Mouse (Mus musculus) frontal cortex, postnatal 36 days (tissue): ENCODE measurements around the gene Gm14698.
A peak's percentile ranks its signal among the peaks of the same experiment; 100 is the strongest.
"Not testable (repeated sequence)": the region's sequence is repeated elsewhere in the genome, so short reads cannot be mapped to it uniquely, and the experiment has no call there.

Experiments used
- DNase-seq, 2 experiments: peaks; one replicate each; pipeline ENCODE4 v3.0.0; 2022; ENCODE audit warnings: low spot score in 2 of 2

The Gm14698 gene

DNA sequence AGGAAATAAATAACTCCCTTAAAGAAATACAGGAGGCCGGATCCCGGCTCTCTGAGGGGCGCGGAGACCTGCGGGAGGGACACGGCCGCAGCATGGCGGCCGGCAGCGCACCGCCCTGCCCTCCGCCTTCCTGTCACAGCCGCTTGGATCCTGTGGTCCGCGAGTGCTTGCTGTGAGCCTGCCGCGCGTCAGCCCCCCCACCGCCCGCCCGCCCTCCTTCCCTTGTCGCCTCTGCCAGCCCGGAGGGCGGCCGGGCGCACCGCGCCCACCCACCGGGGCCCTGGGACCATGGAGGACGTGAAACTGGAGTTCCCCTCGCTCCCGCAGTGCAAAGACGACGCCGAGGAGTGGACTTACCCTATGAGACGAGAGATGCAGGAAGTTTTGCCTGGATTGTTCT lies at the start of gene Gm14698:
TSS of gene Gm14698 (plus strand) at position 35 of the 400 bp plus-strand sequence.
- DNase-seq, result peak in 1 of 2 experiments; percentile 3

DNA sequence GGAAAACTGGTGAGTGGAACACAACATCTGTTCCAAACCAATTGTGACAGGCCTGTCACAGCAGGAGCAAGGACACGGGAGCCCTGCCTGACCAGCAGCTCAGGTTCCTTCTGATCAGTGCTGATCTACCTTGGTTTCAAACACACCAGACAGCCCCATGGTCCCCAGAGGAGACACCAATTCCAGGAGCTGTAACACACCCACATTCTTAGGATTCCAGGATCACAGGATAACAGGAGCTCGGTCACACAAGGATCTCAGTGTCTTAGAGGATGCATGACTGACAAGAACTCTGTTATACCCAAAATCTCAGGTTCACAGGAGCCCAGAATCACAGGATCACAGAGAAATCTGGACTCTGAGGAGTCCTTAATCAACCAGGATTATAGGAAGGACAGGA lies 444 bp upstream of the Gm14698 start:
- not testable (repeated sequence) for DNase-seq

DNA sequence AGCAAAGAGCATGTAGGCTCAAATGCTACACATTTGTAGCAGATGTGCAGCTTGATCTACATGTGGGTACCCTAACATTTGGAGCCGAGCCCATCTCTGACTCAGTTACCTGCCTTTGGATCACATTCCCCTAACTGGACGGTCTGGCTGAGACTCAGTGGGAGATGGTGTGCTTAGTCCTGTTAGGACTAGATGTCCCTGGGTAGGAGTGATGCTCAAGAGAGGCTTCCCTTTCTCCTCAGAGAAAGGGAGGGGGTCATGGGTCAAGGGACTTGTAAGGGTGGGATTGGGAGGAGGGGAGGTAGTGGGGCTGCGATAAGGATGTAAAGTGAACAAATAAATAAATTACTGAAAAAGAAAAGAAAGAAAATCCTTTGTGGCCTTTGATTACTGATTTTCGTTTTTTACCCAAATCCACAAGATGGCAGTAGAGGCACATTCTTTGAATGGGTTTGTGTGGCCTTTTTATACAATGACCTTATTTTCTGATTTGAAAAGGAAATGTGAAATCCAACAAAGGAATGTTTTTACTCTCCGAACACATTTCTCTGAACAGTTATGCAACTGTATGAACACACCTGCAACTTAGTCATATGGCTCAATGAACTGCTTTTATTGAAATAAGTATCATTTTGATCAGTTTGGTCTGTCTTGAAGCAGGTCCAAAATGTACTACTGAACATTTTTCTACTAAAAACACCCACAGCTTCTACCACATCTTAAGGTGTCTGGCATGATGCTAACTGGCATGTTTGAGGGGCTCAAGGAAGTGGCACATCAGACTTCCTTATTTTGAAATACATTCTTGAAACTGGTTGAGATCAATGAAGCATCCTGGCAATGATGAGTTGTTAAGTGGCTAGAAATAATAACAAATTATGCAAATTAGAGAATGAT lies 18.9 kb downstream of the Gm14698 start:
- peak in 1 of 2 experiments; percentile 11 for DNase-seq

DNA sequence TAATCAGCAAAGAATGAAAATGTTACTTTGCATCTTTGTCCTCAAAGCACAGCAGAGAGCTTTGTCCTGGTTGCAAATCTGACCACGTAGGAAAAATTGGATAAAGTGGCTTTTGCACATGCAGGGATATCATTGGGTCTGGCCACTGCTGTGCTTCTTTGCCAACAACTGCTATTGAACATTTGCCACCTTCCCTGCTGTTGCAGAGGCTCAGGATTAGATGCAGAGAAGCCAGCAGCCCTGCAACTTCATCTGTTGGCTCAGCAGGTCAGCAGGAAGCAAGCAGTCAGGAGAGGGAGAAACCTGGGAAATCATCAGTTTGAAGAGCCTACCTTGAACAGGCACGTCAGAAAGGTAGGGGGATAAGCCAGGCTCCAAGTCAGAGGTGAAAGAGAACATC lies 44.3 kb downstream of the Gm14698 start:
- DNase-seq, result no peak
